Mouse (Mus musculus) kidney, adult 18-20 months (tissue): ENCODE measurements around the gene Gm13278.
"Not testable (repeated sequence)": the region's sequence is repeated elsewhere in the genome, so short reads cannot be mapped to it uniquely, and the experiment has no call there.

ENCODE experiments used
- DNase-seq: peaks from one replicate; pipeline ENCODE4 v3.0.0; 2021

Gene Gm13278

GRCm38 (mm10) chr4:88791250-88791649, at the start of gene Gm13278:
Gm13278 (plus strand) TSS chr4:88791550.
- DNase-seq = not testable (repeated sequence)

GRCm38 (mm10) chr4:88742771-88743371, 48.5 kb upstream of the Gm13278 start:
- no peak for DNase-seq

DNA sequence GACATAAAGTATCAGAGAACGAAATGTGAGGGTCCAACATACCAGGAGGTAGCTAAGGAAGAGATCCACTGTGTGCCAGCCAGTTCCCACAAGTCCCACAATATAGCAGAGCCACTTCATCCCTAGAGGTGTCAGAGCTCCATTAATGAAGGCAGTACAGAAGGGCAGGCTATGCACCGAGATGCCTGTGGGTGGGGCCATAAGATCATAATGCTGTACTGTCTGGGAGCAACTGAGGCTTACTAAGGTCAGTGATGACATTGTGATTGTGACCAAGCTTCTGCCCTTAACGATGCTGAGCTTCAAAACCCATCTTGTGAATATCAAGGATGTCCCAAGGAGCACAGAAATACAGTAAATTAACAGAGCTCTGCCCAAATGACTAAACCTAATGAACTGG, 47.1 kb upstream of the Gm13278 start:
- no peak for DNase-seq

GRCm38 (mm10) chr4:88749926-88750325, 41.4 kb upstream of the Gm13278 start:
- DNase-seq = no peak

GRCm38 (mm10) chr4:88754818-88755340, 36.5 kb upstream of the Gm13278 start, which contains the start of gene Gm13271:
Gm13271 (plus strand) TSS chr4:88754868.
- DNase-seq = peak; percentile 65

GRCm38 (mm10) chr4:88756581-88757513, 34.5 kb upstream of the Gm13278 start:
- DNase-seq = peak; percentile 54

DNA sequence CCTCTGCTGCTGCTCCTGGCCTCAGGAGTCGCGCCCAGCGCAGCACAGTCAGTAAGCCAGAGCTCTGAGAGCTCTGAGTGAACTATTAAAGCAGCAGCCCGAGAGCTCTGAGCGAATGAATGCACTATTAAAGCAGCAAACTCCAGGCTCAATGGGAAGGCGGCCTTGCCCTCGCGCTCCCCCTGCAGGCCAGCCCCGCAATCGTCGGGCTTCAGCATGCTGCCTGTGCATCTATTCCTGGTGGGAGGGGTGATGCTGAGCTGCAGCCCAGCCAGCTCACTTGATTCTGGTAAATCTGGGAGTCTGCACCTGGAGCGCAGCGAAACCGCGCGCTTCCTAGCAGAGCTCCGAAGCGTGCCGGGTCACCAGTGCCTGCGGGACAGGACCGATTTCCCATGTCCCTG, 33.7 kb upstream of the Gm13278 start:
- peak; percentile 93 for DNase-seq

DNA sequence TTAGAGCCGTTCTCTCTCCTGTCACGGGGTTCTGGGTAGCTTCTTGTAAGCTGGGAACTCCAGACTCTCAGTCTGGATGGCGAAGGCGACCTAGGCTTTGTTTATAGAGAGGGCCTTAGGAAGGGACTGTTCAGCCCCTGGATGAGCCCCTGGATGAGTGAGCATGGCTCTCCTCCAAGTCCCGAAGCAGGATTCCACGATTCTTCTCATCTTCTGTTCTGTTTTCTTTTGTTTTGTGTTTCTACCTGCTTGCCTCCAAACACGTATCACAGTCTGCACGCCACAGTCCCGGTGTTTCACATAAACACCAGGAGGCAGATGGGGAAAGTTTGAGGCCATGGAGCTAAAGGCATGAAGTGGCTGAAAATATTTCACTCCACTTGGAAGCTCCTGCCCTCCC, 32.6 kb upstream of the Gm13278 start:
- not testable (repeated sequence) for DNase-seq

DNA sequence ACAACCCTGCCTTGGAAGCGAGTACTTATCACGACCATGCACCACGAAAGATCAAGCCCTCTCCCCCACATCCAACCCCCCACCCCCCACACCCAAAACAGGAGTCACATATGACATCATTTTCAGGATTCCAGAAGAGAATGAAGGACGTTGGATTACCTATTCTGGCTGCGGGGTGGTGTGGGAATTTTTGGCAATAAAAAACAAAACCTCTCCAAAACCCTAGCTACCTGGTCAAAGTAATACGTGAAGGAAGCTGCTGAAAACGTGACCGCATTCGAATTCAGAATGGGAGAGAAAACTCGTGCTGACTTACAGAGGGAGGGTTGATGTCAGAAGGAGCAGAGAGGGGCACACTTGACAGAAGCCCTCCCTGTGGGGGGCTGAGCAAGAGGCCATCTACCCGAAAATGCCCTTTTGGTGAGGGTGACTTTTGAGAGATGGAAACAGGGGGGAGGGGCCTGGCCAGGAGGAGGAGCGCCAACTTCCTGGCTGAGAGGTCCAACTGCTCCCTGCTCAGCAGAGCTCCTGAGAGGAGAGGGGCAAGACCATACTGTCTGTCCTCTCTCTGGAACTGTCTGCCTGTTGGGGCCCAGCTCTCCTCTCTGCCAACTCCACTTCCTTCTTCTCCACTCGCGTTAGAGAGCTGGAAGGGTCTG, 31.6 kb upstream of the Gm13278 start, which contains the start of gene Gm13283:
TSS of gene Gm13283 (plus strand) at position 510 of the 659 bp plus-strand sequence.
- peak; percentile 35 for DNase-seq

DNA sequence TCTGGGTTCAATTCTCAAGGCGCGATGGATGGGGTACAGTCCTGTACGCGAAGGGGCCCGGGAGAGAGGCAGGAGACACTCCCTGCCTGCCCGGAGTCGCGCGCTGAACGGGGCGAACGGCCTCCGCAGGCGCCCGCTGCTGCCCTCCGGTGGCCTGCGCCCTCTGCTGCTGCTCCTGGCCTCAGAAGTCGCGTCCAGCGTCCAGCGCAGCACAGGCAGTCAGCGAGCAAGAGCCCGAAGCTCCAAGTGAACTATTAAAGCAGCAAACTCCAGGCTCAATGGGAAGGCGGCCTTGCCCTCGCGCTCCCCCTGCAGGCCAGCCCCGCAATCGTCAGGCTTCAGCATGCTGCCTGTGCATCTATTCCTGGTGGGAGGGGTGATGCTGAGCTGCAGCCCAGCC, 30.9 kb upstream of the Gm13278 start:
- peak; percentile 81 for DNase-seq

DNA sequence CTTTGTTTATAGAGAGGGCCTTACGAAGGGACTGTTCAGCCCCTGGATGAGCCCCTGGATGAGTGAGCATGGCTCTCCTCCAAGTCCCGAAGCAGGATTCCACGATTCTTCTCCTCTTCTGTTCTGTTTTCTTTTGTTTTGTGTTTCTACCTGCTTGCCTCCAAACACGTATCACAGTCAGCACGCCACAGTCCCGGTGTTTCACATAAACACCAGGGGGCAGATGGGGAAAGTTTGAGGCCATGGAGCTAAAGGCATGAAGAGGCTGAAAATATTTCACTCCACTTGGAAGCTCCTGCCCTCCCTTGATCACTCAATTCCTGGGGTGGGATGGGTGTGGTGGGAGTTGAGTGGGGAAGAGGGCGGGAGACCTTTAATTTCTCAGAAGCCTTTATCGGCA, 29.6 kb upstream of the Gm13278 start:
- peak; percentile 48 for DNase-seq

DNA sequence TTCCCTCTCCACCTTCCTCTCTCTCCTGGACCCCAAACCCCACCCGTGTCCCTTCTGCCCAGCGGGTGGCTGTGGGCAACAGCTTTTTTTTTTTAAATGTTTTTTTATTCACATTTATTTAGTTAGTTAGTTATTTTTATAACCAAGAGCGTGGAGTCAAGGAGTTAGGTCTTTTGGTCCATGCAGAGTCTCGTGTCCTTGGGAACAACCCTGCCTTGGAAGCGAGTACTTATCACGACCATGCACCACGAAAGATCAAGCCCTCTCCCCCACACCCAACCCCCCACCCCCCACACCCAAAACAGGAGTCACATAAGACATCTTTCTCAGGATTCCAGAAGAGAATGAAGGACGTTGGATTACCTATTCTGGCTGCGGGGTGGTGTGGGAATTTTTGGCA, 29.0 kb upstream of the Gm13278 start:
- peak; percentile 13 for DNase-seq

- DNase-seq = peak; percentile 68
Measured at GRCm38 (mm10) chr4:88763384-88764018, 27.8 kb upstream of the Gm13278 start.

DNA sequence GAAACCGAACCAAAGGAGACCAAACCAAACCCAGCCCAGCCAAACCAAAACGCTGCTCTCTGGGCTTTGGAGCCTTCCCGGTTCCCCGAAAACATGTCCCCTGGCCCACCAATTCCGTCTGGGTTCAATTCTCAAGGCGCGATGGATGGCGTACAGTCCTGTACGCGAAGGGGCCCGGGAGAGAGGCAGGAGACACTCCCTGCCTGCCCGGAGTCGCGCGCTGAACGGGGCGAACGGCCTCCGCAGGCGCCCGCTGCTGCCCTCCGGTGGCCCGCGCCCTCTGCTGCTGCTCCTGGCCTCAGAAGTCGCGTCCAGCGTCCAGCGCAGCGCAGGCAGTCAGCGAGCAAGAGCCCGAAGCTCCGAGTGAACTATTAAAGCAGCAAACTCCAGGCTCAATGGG, 17.8 kb upstream of the Gm13278 start, which contains the start of gene Gm13290:
TSS of gene Gm13290 (plus strand) at position 301 of the 400 bp plus-strand sequence.
- not testable (repeated sequence) for DNase-seq

DNA sequence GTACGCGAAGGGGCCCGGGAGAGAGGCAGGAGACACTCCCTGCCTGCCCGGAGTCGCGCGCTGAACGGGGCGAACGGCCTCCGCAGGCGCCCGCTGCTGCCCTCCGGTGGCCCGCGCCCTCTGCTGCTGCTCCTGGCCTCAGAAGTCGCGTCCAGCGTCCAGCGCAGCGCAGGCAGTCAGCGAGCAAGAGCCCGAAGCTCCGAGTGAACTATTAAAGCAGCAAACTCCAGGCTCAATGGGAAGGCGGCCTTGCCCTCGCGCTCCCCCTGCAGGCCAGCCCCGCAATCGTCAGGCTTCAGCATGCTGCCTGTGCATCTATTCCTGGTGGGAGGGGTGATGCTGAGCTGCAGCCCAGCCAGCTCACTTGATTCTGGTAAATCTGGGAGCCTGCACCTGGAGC, 14.7 kb upstream of the Gm13278 start, which contains the start of gene Gm13289:
TSS of gene Gm13289 (plus strand) at position 301 of the 400 bp plus-strand sequence.
- not testable (repeated sequence) for DNase-seq

DNA sequence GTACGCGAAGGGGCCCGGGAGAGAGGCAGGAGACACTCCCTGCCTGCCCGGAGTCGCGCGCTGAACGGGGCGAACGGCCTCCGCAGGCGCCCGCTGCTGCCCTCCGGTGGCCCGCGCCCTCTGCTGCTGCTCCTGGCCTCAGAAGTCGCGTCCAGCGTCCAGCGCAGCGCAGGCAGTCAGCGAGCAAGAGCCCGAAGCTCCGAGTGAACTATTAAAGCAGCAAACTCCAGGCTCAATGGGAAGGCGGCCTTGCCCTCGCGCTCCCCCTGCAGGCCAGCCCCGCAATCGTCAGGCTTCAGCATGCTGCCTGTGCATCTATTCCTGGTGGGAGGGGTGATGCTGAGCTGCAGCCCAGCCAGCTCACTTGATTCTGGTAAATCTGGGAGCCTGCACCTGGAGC, 11.8 kb upstream of the Gm13278 start, which contains the start of gene Gm13272:
TSS of gene Gm13272 (plus strand) at position 301 of the 400 bp plus-strand sequence.
- DNase-seq = not testable (repeated sequence)

GRCm38 (mm10) chr4:88780320-88780719, 11.0 kb upstream of the Gm13278 start:
- not testable (repeated sequence) for DNase-seq

GRCm38 (mm10) chr4:88781831-88782230, 9.5 kb upstream of the Gm13278 start, which contains the start of gene Ifnz:
Ifnz (plus strand) TSS chr4:88782131.
- DNase-seq = not testable (repeated sequence)

GRCm38 (mm10) chr4:88782335-88782734, 9.0 kb upstream of the Gm13278 start:
- not testable (repeated sequence) for DNase-seq

DNA sequence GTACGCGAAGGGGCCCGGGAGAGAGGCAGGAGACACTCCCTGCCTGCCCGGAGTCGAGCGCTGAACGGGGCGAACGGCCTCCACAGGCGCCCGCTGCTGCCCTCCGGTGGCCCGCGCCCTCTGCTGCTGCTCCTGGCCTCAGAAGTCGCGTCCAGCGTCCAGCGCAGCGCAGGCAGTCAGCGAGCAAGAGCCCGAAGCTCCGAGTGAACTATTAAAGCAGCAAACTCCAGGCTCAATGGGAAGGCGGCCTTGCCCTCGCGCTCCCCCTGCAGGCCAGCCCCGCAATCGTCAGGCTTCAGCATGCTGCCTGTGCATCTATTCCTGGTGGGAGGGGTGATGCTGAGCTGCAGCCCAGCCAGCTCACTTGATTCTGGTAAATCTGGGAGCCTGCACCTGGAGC, 5.9 kb upstream of the Gm13278 start, which contains the start of gene Gm13276:
TSS of gene Gm13276 (plus strand) at position 301 of the 400 bp plus-strand sequence.
- DNase-seq = not testable (repeated sequence)

GRCm38 (mm10) chr4:88788402-88788801, 2.9 kb upstream of the Gm13278 start, which contains the start of gene Gm13277:
Gm13277 (plus strand) TSS chr4:88788632.
- DNase-seq = peak; percentile 74
